Mouse (Mus musculus): ENCODE measurements at regions not wholly inside any gene's neighbourhood (a gene's known extent, or its start where the extent isn't known, plus 50 kb on each side); places are given as distances from the start of the nearest gene placed in this dataset.
A peak's percentile ranks its signal among the peaks of the same experiment; 100 is the strongest.

- no peaks in the 10 kb centered on the region for H3K9me3 ChIP-seq (replicated peaks)
- peak overlapping the region; percentile 76 for H3K27ac ChIP-seq
- no peak for ATAC-seq
- 70% methylated on average over 5 of the region's 5 CpGs for WGBS (ENCODE audit: insufficient replicate concordance)
- no peak overlapping the region for H3K4me3 ChIP-seq
- peak overlapping the region; percentile 69 for H3K4me2 ChIP-seq
- H3K27me3 ChIP-seq (replicated peaks), result peaks cover 6% of the 10 kb centered on the region; the same call in 1 of the 2 replicates
- H3K36me3 ChIP-seq, result no peaks in the 10 kb centered on the region
- H3K4me1 ChIP-seq, result peaks cover 33% of the 10 kb centered on the region
- no peak overlapping the region for H3K9ac ChIP-seq
These were observed 220.9 kb upstream of the Rpl38 start for GRCm38 (mm10) chr11:114447461-114447847.

GRCm38 (mm10) chr11:114446617-114447460, 221.5 kb upstream of the Rpl38 start:
- peaks cover 39% of the 10 kb centered on the region for H3K4me1 ChIP-seq
- peak overlapping the region; percentile 47 for H3K4me3 ChIP-seq
- peak overlapping the region; percentile 46 for H3K9ac ChIP-seq
- WGBS (ENCODE audit: insufficient replicate concordance), result 5% methylated on average over 23 of the region's 23 CpGs
- H3K36me3 ChIP-seq, result no peaks in the 10 kb centered on the region
- peak overlapping the region; percentile 69 for H3K4me2 ChIP-seq
- no peaks in the 10 kb centered on the region for H3K9me3 ChIP-seq (replicated peaks)
- peak; percentile 84 for ATAC-seq
- peaks cover 6% of the 10 kb centered on the region; the same call in 1 of the 2 replicates for H3K27me3 ChIP-seq (replicated peaks)
- peak overlapping the region; percentile 76 for H3K27ac ChIP-seq

GRCm38 (mm10) chr11:114446075-114446616, 222.2 kb upstream of the Rpl38 start:
- Histone ChIP-seq H3K4me1 (peaks cover 43% of the 10 kb centered on the region), H3K9ac (no peak overlapping the region; the same call in 1 of the 2 replicates), H3K4me3 (peak overlapping the region; percentile 47), H3K36me3 (no peaks in the 10 kb centered on the region), H3K9me3 (replicated peaks) (no peaks in the 10 kb centered on the region), H3K27ac (peak overlapping the region; percentile 76), H3K27me3 (replicated peaks) (peaks cover 6% of the 10 kb centered on the region; the same call in 1 of the 2 replicates), H3K4me2 (peak overlapping the region; percentile 69)
- ATAC-seq, result peak; percentile 47; the same call in 1 of the 2 replicates
- 5% methylated on average over 8 of the region's 8 CpGs for WGBS (ENCODE audit: insufficient replicate concordance)

- no peak overlapping the region for H3K9ac ChIP-seq
- H3K27me3 ChIP-seq (replicated peaks), result peaks cover 6% of the 10 kb centered on the region; the same call in 1 of the 2 replicates
- peaks cover 43% of the 10 kb centered on the region for H3K4me1 ChIP-seq
- ATAC-seq, result no peak
- no peak overlapping the region for H3K4me3 ChIP-seq
- H3K36me3 ChIP-seq, result no peaks in the 10 kb centered on the region
- H3K4me2 ChIP-seq, result no peak overlapping the region
- H3K9me3 ChIP-seq (replicated peaks), result no peaks in the 10 kb centered on the region
- no peak overlapping the region for H3K27ac ChIP-seq
- WGBS (ENCODE audit: insufficient replicate concordance), result 61% methylated on average over 8 of the region's 8 CpGs
These were observed 224.1 kb upstream of the Rpl38 start for GRCm38 (mm10) chr11:114444211-114444610.

- Histone ChIP-seq H3K27ac (no peak overlapping the region), H3K27me3 (replicated peaks) (peaks cover 6% of the 10 kb centered on the region; the same call in 1 of the 2 replicates), H3K36me3 (no peaks in the 10 kb centered on the region), H3K9ac (no peak overlapping the region), H3K9me3 (replicated peaks) (no peaks in the 10 kb centered on the region), H3K4me2 (no peak overlapping the region), H3K4me3 (no peak overlapping the region), H3K4me1 (peaks cover 43% of the 10 kb centered on the region)
- no peak for ATAC-seq
- 32% methylated on average over 5 of the region's 5 CpGs for WGBS (ENCODE audit: insufficient replicate concordance)
These were observed 224.9 kb upstream of the Rpl38 start for GRCm38 (mm10) chr11:114443444-114443843.

GRCm38 (mm10) chr11:114439314-114439713, 229.0 kb upstream of the Rpl38 start:
- Histone ChIP-seq H3K9me3 (replicated peaks) (no peaks in the 10 kb centered on the region), H3K27me3 (replicated peaks) (peaks cover 4% of the 10 kb centered on the region; the same call in 1 of the 2 replicates), H3K4me3 (no peak overlapping the region), H3K4me2 (no peak overlapping the region), H3K36me3 (no peaks in the 10 kb centered on the region), H3K27ac (no peak overlapping the region), H3K4me1 (peaks cover 20% of the 10 kb centered on the region), H3K9ac (no peak overlapping the region)
- ATAC-seq, result no peak
- 84% methylated on average over 4 of the region's 4 CpGs for WGBS (ENCODE audit: insufficient replicate concordance)

GRCm38 (mm10) chr11:114435788-114436187, 232.5 kb upstream of the Rpl38 start:
- WGBS (ENCODE audit: insufficient replicate concordance), result 8% methylated on average over 1 of the region's 1 CpGs
- Histone ChIP-seq H3K9ac (no peak overlapping the region), H3K4me2 (no peak overlapping the region), H3K4me3 (no peak overlapping the region), H3K27ac (no peak overlapping the region), H3K9me3 (replicated peaks) (no peaks in the 10 kb centered on the region), H3K4me1 (peaks cover 10% of the 10 kb centered on the region), H3K27me3 (replicated peaks) (peaks cover 16% of the 10 kb centered on the region; the same call in 1 of the 2 replicates), H3K36me3 (no peaks in the 10 kb centered on the region)
- no peak for ATAC-seq

- H3K27me3 ChIP-seq (replicated peaks), result peaks cover 19% of the 10 kb centered on the region; the same call in 1 of the 2 replicates
- no peak for ATAC-seq
- 32% methylated on average over 5 of the region's 5 CpGs for WGBS (ENCODE audit: insufficient replicate concordance)
These were observed 234.8 kb upstream of the Rpl38 start for GRCm38 (mm10) chr11:114433561-114433960.

GRCm38 (mm10) chr11:114425447-114425846, 242.9 kb upstream of the Rpl38 start:
- Histone ChIP-seq H3K4me1 (no peaks in the 10 kb centered on the region), H3K27me3 (replicated peaks) (peaks cover 15% of the 10 kb centered on the region), H3K9me3 (replicated peaks) (no peaks in the 10 kb centered on the region), H3K27ac (no peak overlapping the region), H3K4me3 (no peak overlapping the region), H3K9ac (no peak overlapping the region), H3K36me3 (no peaks in the 10 kb centered on the region), H3K4me2 (no peak overlapping the region)
- ATAC-seq, result no peak
- WGBS (ENCODE audit: insufficient replicate concordance), result 81% methylated on average over 14 of the region's 14 CpGs

More at GRCm38 (mm10) chr11:114433561-114433960, 234.8 kb upstream of the Rpl38 start:
- Histone ChIP-seq H3K4me2 (no peak overlapping the region), H3K9ac (no peak overlapping the region), H3K4me1 (peaks cover 10% of the 10 kb centered on the region), H3K4me3 (no peak overlapping the region), H3K27ac (no peak overlapping the region), H3K36me3 (no peaks in the 10 kb centered on the region), H3K9me3 (replicated peaks) (no peaks in the 10 kb centered on the region)

GRCm38 (mm10) chr11:114423322-114423721, 245.0 kb upstream of the Rpl38 start:
- Histone ChIP-seq H3K9ac (no peak overlapping the region), H3K4me1 (no peaks in the 10 kb centered on the region), H3K4me2 (no peak overlapping the region), H3K27me3 (replicated peaks) (peaks cover 10% of the 10 kb centered on the region), H3K9me3 (replicated peaks) (no peaks in the 10 kb centered on the region), H3K36me3 (no peaks in the 10 kb centered on the region), H3K27ac (no peak overlapping the region), H3K4me3 (no peak overlapping the region)
- ATAC-seq, result no peak
- 77% methylated on average over 19 of the region's 19 CpGs for WGBS (ENCODE audit: insufficient replicate concordance)

GRCm38 (mm10) chr11:114419002-114419401, 249.3 kb upstream of the Rpl38 start:
- no peak overlapping the region for H3K4me2 ChIP-seq
- no peak overlapping the region for H3K27ac ChIP-seq
- 0 out of 2 replicates have a peak, but pooled peaks cover 4% of the 10 kb centered on the region for H3K9me3 ChIP-seq (replicated peaks)
- 0 out of 2 replicates have a peak, but pooled peaks cover 8% of the 10 kb centered on the region for H3K27me3 ChIP-seq (replicated peaks)
- H3K4me1 ChIP-seq, result no peaks in the 10 kb centered on the region
- no peak for ATAC-seq
- H3K4me3 ChIP-seq, result no peak overlapping the region
- H3K9ac ChIP-seq, result no peak overlapping the region
- H3K36me3 ChIP-seq, result no peaks in the 10 kb centered on the region
- WGBS (ENCODE audit: insufficient replicate concordance), result 79% methylated on average over 7 of the region's 7 CpGs

- H3K4me1 ChIP-seq, result no peaks in the 10 kb centered on the region
- H3K27ac ChIP-seq, result no peak overlapping the region
- no peaks in the 10 kb centered on the region for H3K27me3 ChIP-seq (replicated peaks)
- H3K4me2 ChIP-seq, result no peak overlapping the region
- no peak overlapping the region for H3K4me3 ChIP-seq
- 39% methylated on average over 6 of the region's 6 CpGs for WGBS (ENCODE audit: insufficient replicate concordance)
- H3K9me3 ChIP-seq (replicated peaks), result 0 out of 2 replicates have a peak, but pooled peaks cover 4% of the 10 kb centered on the region
- H3K9ac ChIP-seq, result no peak overlapping the region
- no peaks in the 10 kb centered on the region for H3K36me3 ChIP-seq
- ATAC-seq, result 0 out of 2 replicates have a peak, but pooled peaks have one; percentile 40
These were observed 252.2 kb upstream of the Rpl38 start for GRCm38 (mm10) chr11:114416168-114416567.

All from liver, embryonic 12.5 days (tissue).